Mouse (Mus musculus) embryonic facial prominence, embryonic 10.5 days (tissue): Measurements from ENCODE around the gene Mettl21a. TPM values are rescaled to one million over a fixed set of nuclear protein-coding genes. Genes with fewer than 3 reads are reported as not detected.

ENCODE experiments used
- DNase-seq: peaks from one replicate; pipeline ENCODE4 v3.0.0-alpha.2; 2017; ENCODE audit warnings: low spot score
- H3K27ac ChIP-seq: fragments of 300-500 bp; sonication (generic); replicated peaks from 2 replicates; pipeline ENCODE4 v1.5.1; 2016; ENCODE audit warnings: mild to moderate bottlenecking
- H3K27me3 ChIP-seq: fragments of 300-500 bp; sonication (generic); replicated peaks from 2 replicates; pipeline ENCODE4 v1.6.1; 2016; ENCODE audit warnings: low read depth, mild to moderate bottlenecking; ENCODE audit not compliant: poor library complexity, severe bottlenecking
- H3K36me3 ChIP-seq: fragments of 300-500 bp; sonication (generic); replicated peaks from 2 replicates; pipeline ENCODE4 v1.6.1; 2016; ENCODE audit warnings: mild to moderate bottlenecking, moderate library complexity
- H3K4me1 ChIP-seq: fragments of 300-500 bp; sonication (generic); 2 replicates; pipeline ENCODE4 v1.6.1; 2016
- H3K4me3 ChIP-seq: fragments of 300-500 bp; sonication (generic); 2 replicates; pipeline ENCODE4 v1.5.1; 2016; ENCODE audit warnings: mild to moderate bottlenecking, moderate library complexity
- H3K9me3 ChIP-seq: fragments of 300-500 bp; sonication (generic); 2 replicates; pipeline ENCODE4 v1.6.1; 2016; ENCODE audit warnings: mild to moderate bottlenecking
- WGBS: fragments of 180-500 bp; shearing (Covaris S2); methylation state at CpG from one replicate; pipeline ENCODE4 v1.1.7; 2016; 5-methylcytosine and 5-hydroxymethylcytosine counted together
- polyA plus RNA-seq: library from polyadenylated mRNA; unstranded; fragments of >200 nt; fragmentation: Nextera tagmentation; extraction: Ambion mirVana; gene quantifications from 2 replicates; pipeline ENCODE4 v1.2.1, GENCODE M21; 2016

Mettl21a gene
- polyA plus RNA-seq, 1 experiment from 2014 or later, result 20.9 TPM

GRCm38 (mm10) chr1:64631526-64631925 is 14.5 kb upstream of the Mettl21a start:
- H3K27ac ChIP-seq, result no peak overlapping the region
- no peak overlapping the region for H3K4me3 ChIP-seq
- 78% methylated on average over 5 of the region's 5 CpGs for WGBS
- no peak for DNase-seq
- H3K36me3 ChIP-seq, result no peaks in the 10 kb centered on the region
- no peaks in the 10 kb centered on the region for H3K4me1 ChIP-seq
- H3K27me3 ChIP-seq, result no peaks in the 10 kb centered on the region
- H3K9me3 ChIP-seq, result no peaks in the 10 kb centered on the region

GRCm38 (mm10) chr1:64625214-64625613 is 8.2 kb upstream of the Mettl21a start:
- DNase-seq, result no peak
- H3K4me3 ChIP-seq, result no peak overlapping the region
- H3K27ac ChIP-seq, result no peak overlapping the region
- no peaks in the 10 kb centered on the region for H3K9me3 ChIP-seq
- no peaks in the 10 kb centered on the region for H3K36me3 ChIP-seq
- H3K27me3 ChIP-seq, result no peaks in the 10 kb centered on the region
- peaks cover 12% of the 10 kb centered on the region for H3K4me1 ChIP-seq

- 71% methylated on average over 12 of the region's 12 CpGs for WGBS
- Histone ChIP-seq H3K4me3 (no peak overlapping the region), H3K27me3 (no peaks in the 10 kb centered on the region), H3K36me3 (no peaks in the 10 kb centered on the region), H3K4me1 (peaks cover 12% of the 10 kb centered on the region), H3K27ac (no peak overlapping the region), H3K9me3 (no peaks in the 10 kb centered on the region)
- DNase-seq, result no peak
Measured at GRCm38 (mm10) chr1:64623558-64624435, 6.8 kb upstream of the Mettl21a start.

GRCm38 (mm10) chr1:64621116-64621515 is 4.1 kb upstream of the Mettl21a start:
- H3K4me3 ChIP-seq, result no peak overlapping the region
- no peaks in the 10 kb centered on the region for H3K36me3 ChIP-seq
- H3K4me1 ChIP-seq, result peaks cover 33% of the 10 kb centered on the region
- no peak for DNase-seq
- WGBS, result 80% methylated on average over 5 of the region's 5 CpGs
- no peaks in the 10 kb centered on the region for H3K9me3 ChIP-seq
- H3K27ac ChIP-seq, result no peak overlapping the region
- no peaks in the 10 kb centered on the region for H3K27me3 ChIP-seq

- no peak for DNase-seq
- H3K27me3 ChIP-seq, result no peaks in the 10 kb centered on the region
- H3K4me3 ChIP-seq, result peak overlapping the region; percentile 87
- no peaks in the 10 kb centered on the region for H3K9me3 ChIP-seq
- H3K4me1 ChIP-seq, result peaks cover 39% of the 10 kb centered on the region
- 0 out of 2 replicates have a peak overlapping the region, but pooled peaks have one; percentile 97 for H3K27ac ChIP-seq
- H3K36me3 ChIP-seq, result peaks cover 14% of the 10 kb centered on the region
- WGBS, result 75% methylated on average over 3 of the region's 3 CpGs
Measured at GRCm38 (mm10) chr1:64618226-64618625, 1.2 kb upstream of the Mettl21a start.

GRCm38 (mm10) chr1:64617715-64617984 is 608 bp upstream of the Mettl21a start:
- no peaks in the 10 kb centered on the region for H3K27me3 ChIP-seq
- H3K9me3 ChIP-seq, result no peaks in the 10 kb centered on the region
- H3K36me3 ChIP-seq, result peaks cover 16% of the 10 kb centered on the region
- peak overlapping the region; percentile 97 for H3K27ac ChIP-seq
- peak; percentile 95 for DNase-seq
- peaks cover 34% of the 10 kb centered on the region for H3K4me1 ChIP-seq
- under 1% methylated on average over 15 of the region's 15 CpGs for WGBS
- H3K4me3 ChIP-seq, result peak overlapping the region; percentile 87

- H3K27ac ChIP-seq, result peak overlapping the region; percentile 97
- WGBS, result 7% methylated on average over 8 of the region's 8 CpGs
- H3K36me3 ChIP-seq, result peaks cover 22% of the 10 kb centered on the region
Measured at GRCm38 (mm10) chr1:64616531-64616880, 536 bp downstream of the Mettl21a start.

GRCm38 (mm10) chr1:64616076-64616475 is 966 bp downstream of the Mettl21a start:
- Histone ChIP-seq H3K9me3 (no peaks in the 10 kb centered on the region), H3K4me1 (peaks cover 34% of the 10 kb centered on the region), H3K27me3 (no peaks in the 10 kb centered on the region), H3K36me3 (peaks cover 26% of the 10 kb centered on the region), H3K27ac (peak overlapping the region; percentile 97), H3K4me3 (peak overlapping the region; percentile 87)
- 76% methylated on average over 6 of the region's 6 CpGs for WGBS
- no peak for DNase-seq

More at GRCm38 (mm10) chr1:64616531-64616880, 536 bp downstream of the Mettl21a start:
- Histone ChIP-seq H3K27me3 (no peaks in the 10 kb centered on the region), H3K4me3 (peak overlapping the region; percentile 87), H3K4me1 (peaks cover 34% of the 10 kb centered on the region), H3K9me3 (no peaks in the 10 kb centered on the region)
- DNase-seq, result no peak

- Histone ChIP-seq H3K36me3 (peaks cover 29% of the 10 kb centered on the region), H3K27ac (no peak overlapping the region), H3K4me1 (peaks cover 34% of the 10 kb centered on the region), H3K4me3 (no peak overlapping the region), H3K27me3 (no peaks in the 10 kb centered on the region), H3K9me3 (no peaks in the 10 kb centered on the region)
- no peak for DNase-seq
- WGBS, result 83% methylated on average over 11 of the region's 11 CpGs
Measured at GRCm38 (mm10) chr1:64615531-64615991, 1.5 kb downstream of the Mettl21a start.

- Histone ChIP-seq H3K4me3 (no peak overlapping the region), H3K27ac (no peak overlapping the region), H3K4me1 (peaks cover 34% of the 10 kb centered on the region), H3K36me3 (peaks cover 36% of the 10 kb centered on the region), H3K9me3 (no peaks in the 10 kb centered on the region), H3K27me3 (no peaks in the 10 kb centered on the region)
- DNase-seq, result no peak
- 85% methylated on average over 10 of the region's 10 CpGs for WGBS
Measured at GRCm38 (mm10) chr1:64614801-64615345, 2.2 kb downstream of the Mettl21a start.

- no peak for DNase-seq
- Histone ChIP-seq H3K27me3 (no peaks in the 10 kb centered on the region), H3K9me3 (no peaks in the 10 kb centered on the region), H3K27ac (no peak overlapping the region), H3K4me3 (no peak overlapping the region), H3K36me3 (peaks cover 41% of the 10 kb centered on the region), H3K4me1 (peaks cover 34% of the 10 kb centered on the region)
- WGBS, result 95% methylated on average over 9 of the region's 9 CpGs
Measured at GRCm38 (mm10) chr1:64614311-64614710, 2.7 kb downstream of the Mettl21a start.

- DNase-seq, result no peak
- Histone ChIP-seq H3K9me3 (no peaks in the 10 kb centered on the region), H3K4me1 (peaks cover 2% of the 10 kb centered on the region; the same call in 1 of the 2 replicates), H3K27ac (no peak overlapping the region), H3K27me3 (no peaks in the 10 kb centered on the region), H3K36me3 (peaks cover 76% of the 10 kb centered on the region), H3K4me3 (no peak overlapping the region)
- 93% methylated on average over 9 of the region's 9 CpGs for WGBS
Measured at GRCm38 (mm10) chr1:64609976-64610375, 7.1 kb downstream of the Mettl21a start.

- Histone ChIP-seq H3K4me3 (no peak overlapping the region), H3K36me3 (peaks cover 78% of the 10 kb centered on the region), H3K4me1 (no peaks in the 10 kb centered on the region), H3K27ac (no peak overlapping the region), H3K9me3 (no peaks in the 10 kb centered on the region), H3K27me3 (no peaks in the 10 kb centered on the region)
- 87% methylated on average over 4 of the region's 4 CpGs for WGBS
- DNase-seq, result no peak
Measured at GRCm38 (mm10) chr1:64609145-64609544, 7.9 kb downstream of the Mettl21a start.
